Mouse (Mus musculus): ENCODE measurements at regions not wholly inside any gene's neighbourhood (a gene's known extent, or its start where the extent isn't known, plus 50 kb on each side); places are given as distances from the start of the nearest gene placed in this dataset.

GRCm38 (mm10) chr7:129962575-129962974, 370.9 kb downstream of the Wdr11 start:
- H3K9me3 ChIP-seq (ENCODE audit: control insufficient read depth, insufficient read depth, low read depth, low read length): no peaks in the 10 kb centered on the region
- H3K9ac ChIP-seq (ENCODE audit: insufficient read depth, low read depth, low read length, poor library complexity, severe bottlenecking): no peak overlapping the region
- H3K4me3 ChIP-seq (ENCODE audit: insufficient read depth in 1 of 2, low read depth in 1 of 2, low read length in 2 of 2, poor library complexity in 1 of 2, severe bottlenecking in 1 of 2): no peak overlapping the region
- in situ Hi-C loops (cut with MboI; ENCODE audit: low sequenced_read_pairs in 2 of 2, unreplicated experiment in 2 of 2): no loop called here
- TF ChIP-seq CHD2 (IDR thresholded peaks at IDR 0.05; ENCODE audit: low read depth, low read length) (no peak), ZC3H11A (IDR thresholded peaks at IDR 0.05; ENCODE audit: borderline replicate concordance, low read depth, low read length) (no peak), ZNF384 (IDR thresholded peaks at IDR 0.05; ENCODE audit: low read depth, low read length) (no peak), MAFK (IDR thresholded peaks at IDR 0.05; ENCODE audit: insufficient read depth, low read depth, low read length) (no peak), HCFC1 (IDR thresholded peaks at IDR 0.05; ENCODE audit: borderline replicate concordance, insufficient read depth, low read length) (no peak)
- H3K27ac ChIP-seq (ENCODE audit: insufficient read depth, low read depth, low read length, poor library complexity, severe bottlenecking): no peak overlapping the region
- H3K36me3 ChIP-seq (ENCODE audit: control insufficient read depth, insufficient read depth, low read length, poor library complexity, severe bottlenecking): no peaks in the 10 kb centered on the region
- no peaks in the 10 kb centered on the region for H3K4me1 ChIP-seq (ENCODE audit: control insufficient read depth in 2 of 2, insufficient read depth in 2 of 2, low read length in 2 of 2, poor library complexity in 1 of 2)
- DNase-seq (ENCODE audit: low read depth, low spot score): no peak

- Histone ChIP-seq H3K36me3 (ENCODE audit: control insufficient read depth, insufficient read depth, low read length, poor library complexity, severe bottlenecking) (no peaks in the 10 kb centered on the region), H3K9ac (ENCODE audit: insufficient read depth, low read depth, low read length, poor library complexity, severe bottlenecking) (no peak overlapping the region), H3K4me3 (ENCODE audit: insufficient read depth in 1 of 2, low read depth in 1 of 2, low read length in 2 of 2, poor library complexity in 1 of 2, severe bottlenecking in 1 of 2) (no peak overlapping the region), H3K9me3 (ENCODE audit: control insufficient read depth, insufficient read depth, low read depth, low read length) (no peaks in the 10 kb centered on the region), H3K27ac (ENCODE audit: insufficient read depth, low read depth, low read length, poor library complexity, severe bottlenecking) (no peak overlapping the region), H3K4me1 (ENCODE audit: control insufficient read depth in 2 of 2, insufficient read depth in 2 of 2, low read length in 2 of 2, poor library complexity in 1 of 2) (no peaks in the 10 kb centered on the region)
- no peak for TF ChIP-seq ZC3H11A (IDR thresholded peaks at IDR 0.05; ENCODE audit: borderline replicate concordance, low read depth, low read length)
- no peak for TF ChIP-seq HCFC1 (IDR thresholded peaks at IDR 0.05; ENCODE audit: borderline replicate concordance, insufficient read depth, low read length)
- no peak for TF ChIP-seq MAFK (IDR thresholded peaks at IDR 0.05; ENCODE audit: insufficient read depth, low read depth, low read length)
- TF ChIP-seq ZNF384 (IDR thresholded peaks at IDR 0.05; ENCODE audit: low read depth, low read length): no peak
- no peak for TF ChIP-seq CHD2 (IDR thresholded peaks at IDR 0.05; ENCODE audit: low read depth, low read length)
- in situ Hi-C loops (cut with MboI; ENCODE audit: low sequenced_read_pairs in 2 of 2, unreplicated experiment in 2 of 2): no loop called here
- DNase-seq (ENCODE audit: low read depth, low spot score): no peak
Measured at GRCm38 (mm10) chr7:129964192-129964591, 372.5 kb downstream of the Wdr11 start.

GRCm38 (mm10) chr7:129965281-129966051, 373.8 kb downstream of the Wdr11 start:
- Histone ChIP-seq H3K36me3 (ENCODE audit: control insufficient read depth, insufficient read depth, low read length, poor library complexity, severe bottlenecking) (no peaks in the 10 kb centered on the region), H3K4me1 (ENCODE audit: control insufficient read depth in 2 of 2, insufficient read depth in 2 of 2, low read length in 2 of 2, poor library complexity in 1 of 2) (no peaks in the 10 kb centered on the region), H3K27ac (ENCODE audit: insufficient read depth, low read depth, low read length, poor library complexity, severe bottlenecking) (no peak overlapping the region), H3K9me3 (ENCODE audit: control insufficient read depth, insufficient read depth, low read depth, low read length) (no peaks in the 10 kb centered on the region), H3K4me3 (ENCODE audit: insufficient read depth in 1 of 2, low read depth in 1 of 2, low read length in 2 of 2, poor library complexity in 1 of 2, severe bottlenecking in 1 of 2) (no peak overlapping the region), H3K9ac (ENCODE audit: insufficient read depth, low read depth, low read length, poor library complexity, severe bottlenecking) (no peak overlapping the region)
- DNase-seq (ENCODE audit: low read depth, low spot score): no peak
- no peak for TF ChIP-seq MAFK (IDR thresholded peaks at IDR 0.05; ENCODE audit: insufficient read depth, low read depth, low read length)
- in situ Hi-C loops (cut with MboI; ENCODE audit: low sequenced_read_pairs in 2 of 2, unreplicated experiment in 2 of 2): no loop called here

DNA sequence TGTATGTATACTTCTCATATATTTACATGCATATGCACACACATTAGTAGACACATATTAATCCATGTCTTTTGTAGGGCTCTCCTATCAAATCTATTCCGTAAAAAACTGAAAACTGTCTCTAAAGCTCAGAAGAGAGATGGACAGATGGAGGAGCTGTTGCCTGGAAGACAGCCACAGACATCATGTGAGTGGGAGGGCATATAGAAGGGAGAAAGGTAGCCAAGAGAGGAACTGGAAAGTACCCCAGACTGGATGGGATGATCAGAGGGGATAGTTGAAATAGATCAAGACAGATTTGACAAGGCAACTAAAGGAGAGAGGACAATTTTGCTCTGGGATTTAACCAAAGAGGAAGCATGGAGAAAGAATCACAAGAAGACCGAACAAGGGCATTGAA, 375.1 kb downstream of the Wdr11 start:
- in situ Hi-C loops (cut with MboI; ENCODE audit: low sequenced_read_pairs in 2 of 2, unreplicated experiment in 2 of 2): no loop called here
- no peak for DNase-seq (ENCODE audit: low read depth, low spot score)

DNA sequence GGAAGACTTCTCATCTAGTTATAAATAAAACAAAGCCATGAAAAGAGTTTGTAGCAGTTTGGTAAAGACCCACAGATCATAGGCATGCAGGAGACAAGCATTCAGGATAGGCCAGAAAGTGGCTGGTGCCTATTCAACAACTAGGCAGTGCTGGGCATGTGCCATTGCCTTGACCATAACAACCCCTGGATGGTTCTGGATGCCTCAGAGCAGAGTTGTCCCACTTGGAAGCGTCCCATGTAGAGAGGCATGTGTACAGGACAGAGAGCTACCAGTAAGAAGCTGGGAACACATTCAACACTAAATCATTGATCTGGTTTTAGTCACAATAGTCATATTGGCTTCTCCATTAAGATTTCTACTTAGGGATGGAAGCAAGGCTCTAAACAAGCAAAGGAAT, 378.5 kb downstream of the Wdr11 start:
- DNase-seq (ENCODE audit: low read depth, low spot score): no peak
- no peaks in the 10 kb centered on the region for H3K36me3 ChIP-seq (ENCODE audit: control insufficient read depth, insufficient read depth, low read length, poor library complexity, severe bottlenecking)
- H3K9ac ChIP-seq (ENCODE audit: insufficient read depth, low read depth, low read length, poor library complexity, severe bottlenecking): no peak overlapping the region
- H3K4me3 ChIP-seq (ENCODE audit: insufficient read depth in 1 of 2, low read depth in 1 of 2, low read length in 2 of 2, poor library complexity in 1 of 2, severe bottlenecking in 1 of 2): no peak overlapping the region
- no peaks in the 10 kb centered on the region for H3K4me1 ChIP-seq (ENCODE audit: control insufficient read depth in 2 of 2, insufficient read depth in 2 of 2, low read length in 2 of 2, poor library complexity in 1 of 2)
- in situ Hi-C loops (cut with MboI; ENCODE audit: low sequenced_read_pairs in 2 of 2, unreplicated experiment in 2 of 2): no loop called here
- no peak for TF ChIP-seq ZC3H11A (IDR thresholded peaks at IDR 0.05; ENCODE audit: borderline replicate concordance, low read depth, low read length)
- no peak for TF ChIP-seq HCFC1 (IDR thresholded peaks at IDR 0.05; ENCODE audit: borderline replicate concordance, insufficient read depth, low read length)
- no peak for TF ChIP-seq CHD2 (IDR thresholded peaks at IDR 0.05; ENCODE audit: low read depth, low read length)
- no peak for TF ChIP-seq ZNF384 (IDR thresholded peaks at IDR 0.05; ENCODE audit: low read depth, low read length)
- TF ChIP-seq MAFK (IDR thresholded peaks at IDR 0.05; ENCODE audit: insufficient read depth, low read depth, low read length): no peak
- H3K27ac ChIP-seq (ENCODE audit: insufficient read depth, low read depth, low read length, poor library complexity, severe bottlenecking): no peak overlapping the region
- no peaks in the 10 kb centered on the region for H3K9me3 ChIP-seq (ENCODE audit: control insufficient read depth, insufficient read depth, low read depth, low read length)

More for the DNA sequence above, 375.1 kb downstream of the Wdr11 start:
- no peaks in the 10 kb centered on the region for H3K9me3 ChIP-seq (ENCODE audit: control insufficient read depth, insufficient read depth, low read depth, low read length)
- no peak overlapping the region for H3K27ac ChIP-seq (ENCODE audit: insufficient read depth, low read depth, low read length, poor library complexity, severe bottlenecking)
- H3K4me3 ChIP-seq (ENCODE audit: insufficient read depth in 1 of 2, low read depth in 1 of 2, low read length in 2 of 2, poor library complexity in 1 of 2, severe bottlenecking in 1 of 2): no peak overlapping the region
- no peaks in the 10 kb centered on the region for H3K4me1 ChIP-seq (ENCODE audit: control insufficient read depth in 2 of 2, insufficient read depth in 2 of 2, low read length in 2 of 2, poor library complexity in 1 of 2)
- H3K9ac ChIP-seq (ENCODE audit: insufficient read depth, low read depth, low read length, poor library complexity, severe bottlenecking): no peak overlapping the region
- H3K36me3 ChIP-seq (ENCODE audit: control insufficient read depth, insufficient read depth, low read length, poor library complexity, severe bottlenecking): no peaks in the 10 kb centered on the region
- TF ChIP-seq ZNF384 (IDR thresholded peaks at IDR 0.05; ENCODE audit: low read depth, low read length) (no peak), ZC3H11A (IDR thresholded peaks at IDR 0.05; ENCODE audit: borderline replicate concordance, low read depth, low read length) (no peak), CHD2 (IDR thresholded peaks at IDR 0.05; ENCODE audit: low read depth, low read length) (no peak), HCFC1 (IDR thresholded peaks at IDR 0.05; ENCODE audit: borderline replicate concordance, insufficient read depth, low read length) (no peak)

Data from ES-E14 (cell line).